Mouse (Mus musculus) forebrain, embryonic 14.5 days (tissue): ENCODE measurements at regions not wholly inside any gene's neighbourhood (a gene's known extent, or its start where the extent isn't known, plus 50 kb on each side); places are given as distances from the start of the nearest gene placed in this dataset.
"Not testable (repeated sequence)": the region's sequence is repeated elsewhere in the genome, so short reads cannot be mapped to it uniquely, and the experiment has no call there.

Experiments used
- ATAC-seq: fragments of 200-750 bp; cut with Nextera tagmentation; 2 replicates; pipeline ENCODE4 v1.8.0; 2017; ENCODE audit warnings: mild to moderate bottlenecking, moderate library complexity
- DNase-seq: peaks from one replicate; pipeline ENCODE4 v3.0.0-alpha.2; 2015; ENCODE audit warnings: low spot score
- H3K27ac ChIP-seq: fragments of 300-500 bp; sonication (generic); 2 replicates; pipeline ENCODE4 v1.5.1; 2014; ENCODE audit warnings: low read depth, mild to moderate bottlenecking, control low read depth, low read length, moderate library complexity
- H3K27me3 ChIP-seq: fragments of 300-500 bp; sonication (generic); replicated peaks from 2 replicates; pipeline ENCODE4 v1.6.1; 2014; ENCODE audit warnings: low read length, control low read depth, mixed read lengths; ENCODE audit not compliant: control insufficient read depth, insufficient read depth
- H3K36me3 ChIP-seq: fragments of 300-500 bp; sonication (generic); 2 replicates; pipeline ENCODE4 v1.6.1; 2014; ENCODE audit warnings: low read length, control low read depth; ENCODE audit not compliant: control insufficient read depth, insufficient read depth
- H3K4me1 ChIP-seq: fragments of 300-500 bp; sonication (generic); 2 replicates; pipeline ENCODE4 v1.6.1; 2014; ENCODE audit warnings: antibody characterized with exemption, low read length, control low read depth; ENCODE audit not compliant: control insufficient read depth, insufficient read depth
- H3K4me2 ChIP-seq: fragments of 300-500 bp; sonication (generic); 2 replicates; pipeline ENCODE4 v1.6.1; 2014; ENCODE audit warnings: mild to moderate bottlenecking, control low read depth, low read length
- H3K4me3 ChIP-seq: fragments of 300-500 bp; sonication (generic); 2 replicates; pipeline ENCODE4 v1.5.1; 2014; ENCODE audit warnings: low read depth, low read length, control low read depth
- H3K9ac ChIP-seq: fragments of 300-500 bp; sonication (generic); 2 replicates; pipeline ENCODE4 v1.6.1; 2014; ENCODE audit warnings: mild to moderate bottlenecking, low read length, control low read depth, moderate library complexity
- H3K9me3 ChIP-seq: fragments of 300-500 bp; sonication (generic); replicated peaks from 2 replicates; pipeline ENCODE4 v1.6.1; 2016; ENCODE audit warnings: low read length, control low read depth, mixed read lengths; ENCODE audit not compliant: control insufficient read depth
- WGBS: fragments of 180-500 bp; shearing (Covaris S2); extraction: QIAGEN DNeasy Blood & Tissue Kit; methylation state at CpG from one replicate; pipeline ENCODE4 v1.1.7; 2014; 5-methylcytosine and 5-hydroxymethylcytosine counted together

GRCm38 (mm10) chr3:21728019-21728418 is 348.4 kb upstream of the Tbl1xr1 start:
- no peak overlapping the region for H3K4me2 ChIP-seq
- H3K9ac ChIP-seq, result no peak overlapping the region
- no peaks in the 10 kb centered on the region for H3K4me1 ChIP-seq
- no peaks in the 10 kb centered on the region for H3K36me3 ChIP-seq
- no peak for ATAC-seq
- H3K27me3 ChIP-seq, result no peaks in the 10 kb centered on the region
- no peak overlapping the region for H3K4me3 ChIP-seq
- no peaks in the 10 kb centered on the region for H3K9me3 ChIP-seq
- H3K27ac ChIP-seq, result no peak overlapping the region
- WGBS, result 20% methylated on average over 4 of the region's 4 CpGs
- DNase-seq, result no peak

- Histone ChIP-seq H3K4me3 (no peak overlapping the region), H3K27me3 (no peaks in the 10 kb centered on the region), H3K9me3 (no peaks in the 10 kb centered on the region), H3K4me2 (no peak overlapping the region), H3K36me3 (no peaks in the 10 kb centered on the region), H3K4me1 (no peaks in the 10 kb centered on the region), H3K9ac (no peak overlapping the region), H3K27ac (no peak overlapping the region)
- 100% methylated on average over 1 of the region's 1 CpGs for WGBS
- no peak for DNase-seq
- ATAC-seq, result no peak
Measured at GRCm38 (mm10) chr3:21729328-21729727, 347.1 kb upstream of the Tbl1xr1 start.

GRCm38 (mm10) chr3:21735688-21736087 is 340.8 kb upstream of the Tbl1xr1 start:
- DNase-seq, H3K9ac ChIP-seq, H3K27ac ChIP-seq, H3K4me3 ChIP-seq, H3K4me1 ChIP-seq, H3K27me3 ChIP-seq, H3K36me3 ChIP-seq, ATAC-seq, H3K9me3 ChIP-seq, H3K4me2 ChIP-seq: not testable (repeated sequence)
- WGBS, result 99% methylated on average over 2 of the region's 2 CpGs

DNA sequence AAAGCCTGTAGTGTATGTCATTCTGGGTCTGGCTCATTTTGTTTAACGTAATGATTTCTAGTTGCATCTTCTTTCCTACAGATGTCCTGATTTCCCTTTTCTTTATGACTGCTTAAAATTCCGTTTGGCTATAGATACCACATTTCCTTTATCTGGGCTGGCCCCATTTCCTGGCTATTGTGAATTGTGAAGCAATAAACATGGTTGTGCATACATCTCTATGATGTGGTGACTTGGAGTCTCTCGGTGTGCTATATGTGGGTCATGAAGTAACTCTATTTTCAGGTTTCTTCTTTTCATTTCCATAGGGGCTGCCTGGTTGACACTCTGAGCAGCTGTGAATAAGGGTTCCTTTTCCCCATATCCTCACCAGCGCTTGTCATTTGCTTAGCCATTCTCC is 336.7 kb upstream of the Tbl1xr1 start:
- Histone ChIP-seq H3K27ac (no peak overlapping the region), H3K27me3 (no peaks in the 10 kb centered on the region), H3K4me3 (no peak overlapping the region), H3K4me2 (no peak overlapping the region), H3K9me3 (0 out of 2 replicates have a peak, but pooled peaks cover 3% of the 10 kb centered on the region), H3K9ac (no peak overlapping the region), H3K4me1 (no peaks in the 10 kb centered on the region), H3K36me3 (no peaks in the 10 kb centered on the region)
- DNase-seq, result no peak
- no peak for ATAC-seq
- 89% methylated on average over 4 of the region's 4 CpGs for WGBS

DNA sequence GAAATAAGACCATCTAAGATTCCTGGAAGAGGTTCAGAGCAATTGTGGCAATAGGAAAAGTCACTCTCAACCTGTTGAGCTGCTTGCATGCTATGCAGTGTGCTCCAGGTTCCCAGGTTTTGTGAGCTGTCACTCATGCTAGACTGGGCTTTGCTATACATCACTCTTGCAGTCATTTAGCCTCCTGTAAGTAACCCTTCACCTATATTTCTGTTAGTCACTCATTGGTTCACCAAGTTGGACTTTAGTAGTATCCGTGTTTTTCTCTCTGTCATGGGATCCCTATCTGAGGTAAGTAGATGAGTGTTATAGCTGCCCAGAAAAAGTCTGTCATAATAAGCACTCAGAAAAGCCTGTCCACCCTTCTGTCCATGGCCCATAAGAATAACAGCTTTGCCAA is 332.3 kb upstream of the Tbl1xr1 start:
- 94% methylated on average over 1 of the region's 1 CpGs for WGBS
- ATAC-seq (no peak), DNase-seq (no peak)
- Histone ChIP-seq H3K27me3 (no peaks in the 10 kb centered on the region), H3K9me3 (no peaks in the 10 kb centered on the region), H3K27ac (no peak overlapping the region), H3K4me3 (no peak overlapping the region), H3K4me1 (no peaks in the 10 kb centered on the region), H3K4me2 (no peak overlapping the region), H3K36me3 (no peaks in the 10 kb centered on the region), H3K9ac (no peak overlapping the region)

DNA sequence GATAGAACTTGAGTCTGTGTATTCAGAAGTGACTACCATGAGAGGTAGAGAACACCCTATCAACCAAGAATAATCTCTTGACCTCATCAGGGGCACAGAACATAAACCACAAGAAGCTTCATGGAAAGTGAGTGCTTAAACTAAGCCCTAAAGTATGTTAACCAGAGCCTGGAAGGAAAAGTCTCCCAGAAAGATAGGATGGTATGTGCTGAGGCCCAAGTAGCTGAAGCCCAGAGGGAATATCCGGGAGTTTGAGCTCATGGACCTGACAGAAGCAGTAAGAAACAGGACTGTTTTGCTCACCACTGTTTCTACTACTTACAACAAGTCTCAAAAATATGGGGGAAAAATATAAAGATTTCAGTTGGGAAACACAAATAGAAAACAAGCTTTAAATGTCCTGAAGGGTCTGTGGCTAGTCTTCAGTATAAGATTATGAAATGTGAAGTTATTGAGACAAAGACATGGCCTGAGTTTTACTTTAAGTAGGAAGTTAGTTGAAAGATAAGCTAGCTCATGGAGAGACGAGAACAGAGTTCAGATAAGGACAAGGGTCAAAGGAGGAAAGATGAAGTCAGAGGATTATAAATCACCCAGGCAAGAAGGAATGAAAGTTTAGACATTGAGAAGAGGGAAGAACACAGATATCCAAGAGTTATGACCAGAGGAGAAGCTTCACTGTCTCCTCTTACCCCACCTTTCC is 315.8 kb upstream of the Tbl1xr1 start:
- H3K27me3 ChIP-seq, result no peaks in the 10 kb centered on the region
- DNase-seq (no peak), ATAC-seq (no peak)
- WGBS, result 84% methylated on average over 2 of the region's 2 CpGs
- no peak overlapping the region for H3K4me2 ChIP-seq
- no peaks in the 10 kb centered on the region for H3K9me3 ChIP-seq
- H3K36me3 ChIP-seq, result no peaks in the 10 kb centered on the region
- no peak overlapping the region for H3K4me3 ChIP-seq
- H3K27ac ChIP-seq, result no peak overlapping the region
- no peaks in the 10 kb centered on the region for H3K4me1 ChIP-seq
- H3K9ac ChIP-seq, result no peak overlapping the region

DNA sequence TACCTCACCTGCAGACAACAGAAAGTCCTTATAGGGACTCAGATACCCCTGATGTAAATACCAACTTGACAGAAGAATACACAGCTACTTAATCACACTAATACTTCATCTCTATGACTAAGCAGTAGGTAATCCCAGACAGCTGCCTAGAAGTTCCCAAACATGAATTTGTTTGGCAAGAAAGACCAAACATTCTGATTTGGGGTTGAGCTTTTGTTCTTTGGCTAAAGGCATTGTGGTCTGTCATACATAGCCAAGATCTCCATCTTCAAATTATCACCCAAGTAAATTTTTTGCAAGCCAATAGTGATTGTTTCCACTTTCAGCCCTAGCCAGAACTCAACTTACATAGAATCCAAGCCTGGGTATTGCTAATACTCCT is 315.2 kb upstream of the Tbl1xr1 start:
- Histone ChIP-seq H3K4me3 (no peak overlapping the region), H3K27me3 (no peaks in the 10 kb centered on the region), H3K9ac (no peak overlapping the region), H3K4me2 (no peak overlapping the region), H3K27ac (no peak overlapping the region), H3K36me3 (no peaks in the 10 kb centered on the region), H3K4me1 (no peaks in the 10 kb centered on the region), H3K9me3 (no peaks in the 10 kb centered on the region)
- no peak for DNase-seq
- ATAC-seq, result no peak

- no peaks in the 10 kb centered on the region for H3K9me3 ChIP-seq
- no peak overlapping the region for H3K4me3 ChIP-seq
- 66% methylated on average over 3 of the region's 3 CpGs for WGBS
- no peaks in the 10 kb centered on the region for H3K27me3 ChIP-seq
- ATAC-seq, result no peak
- no peak overlapping the region for H3K27ac ChIP-seq
- no peak overlapping the region for H3K4me2 ChIP-seq
- no peaks in the 10 kb centered on the region for H3K36me3 ChIP-seq
- no peak overlapping the region for H3K9ac ChIP-seq
- no peaks in the 10 kb centered on the region for H3K4me1 ChIP-seq
- DNase-seq, result no peak
Measured at GRCm38 (mm10) chr3:21761909-21762308, 314.5 kb upstream of the Tbl1xr1 start.

DNA sequence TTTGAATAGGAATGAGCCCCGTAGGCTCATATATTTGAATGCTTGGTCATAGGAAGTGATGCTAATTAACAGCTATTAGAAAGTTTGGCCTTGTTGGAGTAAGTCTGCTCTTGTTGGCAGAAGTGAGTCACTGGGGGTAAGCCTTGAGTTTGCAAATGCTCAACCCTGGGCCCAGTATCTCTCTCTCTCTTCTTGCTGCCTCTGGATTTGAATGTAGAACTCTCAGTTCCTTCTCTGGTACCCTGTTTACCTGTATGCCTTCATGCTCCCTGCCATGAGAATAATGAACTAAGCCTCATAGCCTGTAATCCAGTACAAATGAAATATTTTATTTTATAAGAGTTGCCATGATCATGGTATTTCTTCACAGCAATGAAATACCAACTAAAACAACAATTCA is 308.4 kb upstream of the Tbl1xr1 start:
- no peaks in the 10 kb centered on the region for H3K9me3 ChIP-seq
- DNase-seq, result no peak
- no peaks in the 10 kb centered on the region for H3K27me3 ChIP-seq
- no peaks in the 10 kb centered on the region for H3K36me3 ChIP-seq
- H3K9ac ChIP-seq, result no peak overlapping the region
- no peak overlapping the region for H3K27ac ChIP-seq
- no peak overlapping the region for H3K4me2 ChIP-seq
- H3K4me3 ChIP-seq, result no peak overlapping the region
- 88% methylated on average over 1 of the region's 1 CpGs for WGBS
- no peak for ATAC-seq
- no peaks in the 10 kb centered on the region for H3K4me1 ChIP-seq
